Mouse (Mus musculus) hindbrain, embryonic 12.5 days (tissue): ENCODE results near the gene Furin. TPM values are rescaled to one million over a fixed set of nuclear protein-coding genes. Genes with fewer than 3 reads are reported as not detected.
"Not testable (repeated sequence)": the region's sequence is repeated elsewhere in the genome, so short reads cannot be mapped to it uniquely, and the experiment has no call there.

Experiments
- ATAC-seq: fragments of 200-750 bp; cut with Nextera tagmentation; 2 replicates; pipeline ENCODE4 v1.8.0; 2017; ENCODE audit warnings: moderate TSS enrichment; ENCODE audit not compliant: low FRiP score
- H3K27ac ChIP-seq: fragments of 300-500 bp; sonication (generic); 2 replicates; pipeline ENCODE4 v1.5.1; 2016; ENCODE audit warnings: mild to moderate bottlenecking
- H3K27me3 ChIP-seq: fragments of 300-500 bp; sonication (generic); 2 replicates; pipeline ENCODE4 v1.6.1; 2016; ENCODE audit warnings: mild to moderate bottlenecking
- H3K36me3 ChIP-seq: fragments of 300-500 bp; sonication (generic); 2 replicates; pipeline ENCODE4 v1.6.1; 2016; ENCODE audit warnings: mild to moderate bottlenecking
- H3K4me1 ChIP-seq: fragments of 300-500 bp; sonication (generic); 2 replicates; pipeline ENCODE4 v1.6.1; 2016
- H3K4me2 ChIP-seq: fragments of 300-500 bp; sonication (generic); replicated peaks from 2 replicates; pipeline ENCODE4 v1.6.1; 2016; ENCODE audit warnings: mild to moderate bottlenecking
- H3K4me3 ChIP-seq: fragments of 300-500 bp; sonication (generic); 2 replicates; pipeline ENCODE4 v1.5.1; 2016; ENCODE audit warnings: mild to moderate bottlenecking
- H3K9ac ChIP-seq: fragments of 300-500 bp; sonication (generic); 2 replicates; pipeline ENCODE4 v1.6.1; 2016; ENCODE audit warnings: mild to moderate bottlenecking, moderate library complexity
- H3K9me3 ChIP-seq: fragments of 300-500 bp; sonication (generic); replicated peaks from 2 replicates; pipeline ENCODE4 v1.6.1; 2016; ENCODE audit warnings: mild to moderate bottlenecking
- WGBS: fragments of 180-500 bp; shearing (Covaris S2); methylation state at CpG from one replicate; pipeline ENCODE4 v1.1.7; 2016; 5-methylcytosine and 5-hydroxymethylcytosine counted together
- polyA plus RNA-seq: library from polyadenylated mRNA; unstranded; fragments of >200 nt; fragmentation: Nextera tagmentation; extraction: Ambion mirVana; gene quantifications from 2 replicates; pipeline ENCODE4 v1.2.1, GENCODE M21; 2016

Gene Furin
- polyA plus RNA-seq, 1 experiment from 2014 or later = 6.9 TPM

DNA sequence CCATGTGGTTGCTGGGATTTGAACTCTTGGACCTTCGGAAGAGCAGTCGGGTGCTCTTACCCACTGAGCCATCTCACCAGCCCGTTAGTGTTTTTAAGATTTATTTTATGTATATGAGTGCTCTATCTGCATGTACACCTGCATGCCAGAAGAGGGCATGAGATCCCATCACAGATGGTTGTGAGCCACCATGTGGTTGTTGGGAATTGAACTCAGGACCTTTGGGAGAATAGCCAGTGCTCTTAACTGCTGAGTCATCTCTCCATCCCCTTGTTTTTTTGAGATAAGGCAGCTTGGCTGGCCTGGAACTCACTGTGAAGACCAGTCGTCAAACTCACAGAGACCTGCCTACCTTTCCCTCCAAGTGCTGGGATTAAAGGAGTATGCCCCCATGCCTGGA, 8.8 kb downstream of the Furin start:
- Histone ChIP-seq H3K4me1 (peaks cover 25% of the 10 kb centered on the region), H3K36me3 (peaks cover 46% of the 10 kb centered on the region)
- ATAC-seq, H3K4me3 ChIP-seq, H3K27ac ChIP-seq, H3K9me3 ChIP-seq, H3K9ac ChIP-seq, H3K4me2 ChIP-seq, H3K27me3 ChIP-seq: not testable (repeated sequence)
- WGBS = 86% methylated on average over 4 of the region's 4 CpGs

GRCm38 (mm10) chr7:80394600-80394999, 10.6 kb downstream of the Furin start:
- H3K4me3 ChIP-seq = no peak overlapping the region
- H3K27me3 ChIP-seq = no peaks in the 10 kb centered on the region
- H3K27ac ChIP-seq = no peak overlapping the region
- H3K4me2 ChIP-seq = no peak overlapping the region
- WGBS = 93% methylated on average over 4 of the region's 4 CpGs
- ATAC-seq = no peak
- H3K9me3 ChIP-seq = no peaks in the 10 kb centered on the region
- no peak overlapping the region for H3K9ac ChIP-seq
- peaks cover 63% of the 10 kb centered on the region for H3K36me3 ChIP-seq
- peaks cover 9% of the 10 kb centered on the region for H3K4me1 ChIP-seq

DNA sequence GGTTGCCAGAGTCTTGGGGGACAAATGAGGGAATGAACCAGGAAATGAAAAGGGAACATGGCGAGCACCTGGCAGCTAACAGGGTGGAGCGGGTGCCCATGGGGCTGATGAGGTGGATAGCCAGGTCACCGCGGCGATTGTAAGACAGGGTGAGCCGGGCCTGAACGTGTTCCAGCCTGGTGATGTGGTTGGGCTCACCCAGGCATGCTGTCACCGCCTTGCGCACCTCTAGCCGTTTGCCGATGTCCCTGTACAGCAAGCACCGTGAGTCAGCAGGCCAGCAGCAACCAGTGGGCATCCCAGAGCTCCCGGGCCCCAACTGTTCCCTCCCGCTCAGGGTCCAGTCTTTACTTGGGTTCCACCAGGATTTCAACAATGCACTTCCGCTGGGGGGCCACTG, 13.1 kb downstream of the Furin start:
- Histone ChIP-seq H3K9me3 (no peaks in the 10 kb centered on the region), H3K4me2 (no peak overlapping the region), H3K9ac (no peak overlapping the region), H3K27me3 (peaks cover 8% of the 10 kb centered on the region; the same call in 1 of the 2 replicates), H3K4me3 (no peak overlapping the region), H3K36me3 (peaks cover 60% of the 10 kb centered on the region), H3K4me1 (peaks cover 12% of the 10 kb centered on the region), H3K27ac (no peak overlapping the region)
- ATAC-seq = no peak
- 93% methylated on average over 15 of the region's 15 CpGs for WGBS

GRCm38 (mm10) chr7:80387633-80388543, 17.3 kb downstream of the Furin start, which contains the start of gene Fes:
Gene Fes, minus strand, starts transcription at chr7:80387946.
- peaks cover 21% of the 10 kb centered on the region for H3K27me3 ChIP-seq
- whole genome bisulfite sequencing = 8% methylated on average over 33 of the region's 33 CpGs
- peak within 1 kb of the TSS; percentile 36; the same call in 1 of the 2 replicates for H3K27ac ChIP-seq
- no peaks in the 10 kb centered on the region for H3K9me3 ChIP-seq
- H3K4me1 ChIP-seq = peaks cover 20% of the 10 kb centered on the region
- peak within 1 kb of the TSS; percentile 25 for H3K4me3 ChIP-seq
- H3K4me2 ChIP-seq = peak within 1 kb of the TSS; percentile 50
- ATAC-seq = no peak
- peak within 1 kb of the TSS; percentile 53 for H3K9ac ChIP-seq
- H3K36me3 ChIP-seq = peaks cover 31% of the 10 kb centered on the region

- 0 out of 2 replicates have a peak overlapping the region, but pooled peaks have one; percentile 36 for H3K27ac ChIP-seq
- 21% methylated on average over 17 of the region's 17 CpGs for WGBS
- peaks cover 23% of the 10 kb centered on the region for H3K36me3 ChIP-seq
- no peaks in the 10 kb centered on the region for H3K9me3 ChIP-seq
- ATAC-seq = no peak
- H3K4me3 ChIP-seq = peak overlapping the region; percentile 25
- peaks cover 20% of the 10 kb centered on the region for H3K4me1 ChIP-seq
- H3K9ac ChIP-seq = peak overlapping the region; percentile 53
- peaks cover 27% of the 10 kb centered on the region for H3K27me3 ChIP-seq
- H3K4me2 ChIP-seq = peak overlapping the region; percentile 50
Observed at GRCm38 (mm10) chr7:80387033-80387632, 18.1 kb downstream of the Furin start.

GRCm38 (mm10) chr7:80386235-80386930, 18.9 kb downstream of the Furin start:
- H3K4me3 ChIP-seq = peak overlapping the region; percentile 4; the same call in 1 of the 2 replicates
- H3K27me3 ChIP-seq = peaks cover 33% of the 10 kb centered on the region
- H3K4me1 ChIP-seq = peaks cover 20% of the 10 kb centered on the region
- 34% methylated on average over 17 of the region's 18 CpGs for WGBS
- 0 out of 2 replicates have a peak overlapping the region, but pooled peaks have one; percentile 53 for H3K9ac ChIP-seq
- H3K36me3 ChIP-seq = peaks cover 16% of the 10 kb centered on the region
- H3K9me3 ChIP-seq = no peaks in the 10 kb centered on the region
- peak; percentile 64 for ATAC-seq
- H3K4me2 ChIP-seq = peak overlapping the region; percentile 50
- H3K27ac ChIP-seq = no peak overlapping the region

DNA sequence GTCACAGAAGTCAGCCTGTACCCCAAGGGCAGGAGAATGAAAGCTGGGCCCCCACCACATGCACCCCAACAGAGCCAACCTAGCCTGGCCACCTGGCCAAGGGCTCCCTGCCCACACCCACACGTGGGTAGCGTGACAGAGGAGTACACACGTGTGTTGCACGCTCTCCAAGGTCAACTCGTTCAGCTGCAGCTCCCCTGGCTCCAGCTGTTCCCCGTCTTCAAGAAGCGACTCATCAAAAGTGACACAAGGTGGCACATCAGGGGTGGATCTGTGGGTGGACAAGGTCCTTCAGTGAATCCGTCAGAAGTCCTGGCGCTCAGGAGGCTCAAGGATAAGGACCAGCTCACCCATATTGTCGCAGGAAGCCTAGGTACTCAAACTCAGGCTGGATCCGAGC, 22.3 kb downstream of the Furin start:
- H3K4me1 ChIP-seq = peaks cover 16% of the 10 kb centered on the region
- no peak overlapping the region for H3K4me3 ChIP-seq
- H3K36me3 ChIP-seq = 0 out of 2 replicates have a peak, but pooled peaks cover 7% of the 10 kb centered on the region
- H3K9me3 ChIP-seq = no peaks in the 10 kb centered on the region
- WGBS = 67% methylated on average over 11 of the region's 11 CpGs
- no peak for ATAC-seq
- H3K9ac ChIP-seq = no peak overlapping the region
- H3K27ac ChIP-seq = no peak overlapping the region
- no peak overlapping the region for H3K4me2 ChIP-seq
- peaks cover 29% of the 10 kb centered on the region for H3K27me3 ChIP-seq

DNA sequence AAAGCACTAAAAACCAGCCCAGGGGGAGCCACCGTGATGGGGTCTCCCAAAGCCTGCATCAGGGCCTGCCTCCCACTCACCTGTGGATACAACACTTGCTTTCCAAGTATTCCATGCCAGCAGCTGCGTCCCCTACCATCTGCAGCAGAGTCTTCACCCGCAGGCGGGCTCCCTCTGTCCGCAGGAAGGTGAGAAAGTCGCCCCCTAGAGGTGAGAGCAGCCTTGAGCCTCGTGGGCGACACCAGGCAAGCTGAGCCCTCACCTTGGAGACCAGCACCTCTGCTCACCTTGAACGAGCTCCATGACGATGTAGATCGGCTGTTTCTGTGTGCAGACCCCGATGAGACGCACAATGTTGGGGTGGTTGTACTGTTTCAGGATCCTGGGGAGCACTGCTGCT, 25.7 kb downstream of the Furin start:
- no peak overlapping the region for H3K4me2 ChIP-seq
- 59% methylated on average over 13 of the region's 13 CpGs for WGBS
- H3K27me3 ChIP-seq = peaks cover 22% of the 10 kb centered on the region
- no peak overlapping the region for H3K27ac ChIP-seq
- peaks cover 4% of the 10 kb centered on the region; the same call in 1 of the 2 replicates for H3K4me1 ChIP-seq
- H3K9me3 ChIP-seq = no peaks in the 10 kb centered on the region
- H3K9ac ChIP-seq = no peak overlapping the region
- no peak for ATAC-seq
- H3K4me3 ChIP-seq = no peak overlapping the region
- H3K36me3 ChIP-seq = 0 out of 2 replicates have a peak, but pooled peaks cover 7% of the 10 kb centered on the region

GRCm38 (mm10) chr7:80377471-80377870, 27.8 kb downstream of the Furin start:
- H3K9ac ChIP-seq = no peak overlapping the region
- no peak overlapping the region for H3K27ac ChIP-seq
- no peak overlapping the region for H3K4me3 ChIP-seq
- peaks cover 4% of the 10 kb centered on the region; the same call in 1 of the 2 replicates for H3K4me1 ChIP-seq
- H3K27me3 ChIP-seq = peaks cover 10% of the 10 kb centered on the region
- no peaks in the 10 kb centered on the region for H3K9me3 ChIP-seq
- WGBS = 38% methylated on average over 6 of the region's 6 CpGs
- no peak for ATAC-seq
- no peak overlapping the region for H3K4me2 ChIP-seq
- H3K36me3 ChIP-seq = 0 out of 2 replicates have a peak, but pooled peaks cover 7% of the 10 kb centered on the region

DNA sequence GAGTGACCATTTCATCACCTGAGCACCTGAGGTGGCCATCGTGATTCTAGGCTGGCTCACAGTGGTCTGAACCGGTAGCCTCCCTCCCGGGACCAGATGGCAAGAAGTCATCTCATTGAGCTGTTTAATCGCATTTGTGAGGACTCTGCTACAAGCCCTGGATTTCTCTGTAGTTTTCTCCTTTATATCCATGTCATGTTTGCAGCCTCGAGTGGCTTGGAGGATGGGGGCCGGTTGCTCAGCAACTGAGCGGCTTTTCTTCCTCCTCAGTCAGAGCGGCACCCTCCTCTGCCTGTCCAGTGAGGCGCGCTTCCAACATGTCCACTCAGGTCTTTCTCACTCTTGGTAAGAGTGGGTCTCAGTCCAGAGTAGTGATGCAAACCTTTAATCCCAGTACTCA, 29.0 kb downstream of the Furin start:
- Histone ChIP-seq H3K4me2 (no peak overlapping the region), H3K9ac (no peak overlapping the region), H3K4me3 (no peak overlapping the region), H3K9me3 (no peaks in the 10 kb centered on the region), H3K27me3 (no peaks in the 10 kb centered on the region; the same call in 1 of the 2 replicates), H3K36me3 (0 out of 2 replicates have a peak, but pooled peaks cover 7% of the 10 kb centered on the region), H3K27ac (no peak overlapping the region), H3K4me1 (peaks cover 4% of the 10 kb centered on the region; the same call in 1 of the 2 replicates)
- 59% methylated on average over 10 of the region's 10 CpGs for WGBS
- no peak for ATAC-seq

- no peak overlapping the region for H3K4me2 ChIP-seq
- 84% methylated on average over 9 of the region's 9 CpGs for WGBS
- H3K4me1 ChIP-seq = peaks cover 4% of the 10 kb centered on the region; the same call in 1 of the 2 replicates
- no peak for ATAC-seq
- H3K27me3 ChIP-seq = no peaks in the 10 kb centered on the region; the same call in 1 of the 2 replicates
- no peaks in the 10 kb centered on the region for H3K9me3 ChIP-seq
- H3K36me3 ChIP-seq = 0 out of 2 replicates have a peak, but pooled peaks cover 7% of the 10 kb centered on the region
- no peak overlapping the region for H3K9ac ChIP-seq
- H3K4me3 ChIP-seq = no peak overlapping the region
- no peak overlapping the region for H3K27ac ChIP-seq
Observed at GRCm38 (mm10) chr7:80375376-80376039, 29.7 kb downstream of the Furin start.
